Mouse (Mus musculus) heart, adult 9 months (tissue): ENCODE measurements around the gene Mosmo.

Experiments
- DNase-seq, 2 experiments: peaks; one replicate each; pipeline ENCODE4 v3.0.0; 2022; ENCODE audit warnings: low spot score in 2 of 2

Mosmo gene

GRCm38 (mm10) chr7:120677001-120677643 lies at the start of gene Mosmo:
Gene Mosmo (plus strand): TSS chr7:120677618.
- DNase-seq, result peak; percentile 53 to 63

- DNase-seq, result no peak
Observed at GRCm38 (mm10) chr7:120632518-120632917, 44.9 kb upstream of the Mosmo start.

- DNase-seq, result no peak
Observed at GRCm38 (mm10) chr7:120634301-120634700, 43.1 kb upstream of the Mosmo start.

- peak; percentile 78 to 85 for DNase-seq
Observed at GRCm38 (mm10) chr7:120634711-120635361, 42.6 kb upstream of the Mosmo start, which contains the start of gene Uqcrc2. Gene Uqcrc2 (plus strand): TSS chr7:120635176.

- no peak for DNase-seq
Observed at GRCm38 (mm10) chr7:120635362-120635781, 42.0 kb upstream of the Mosmo start.

- no peak for DNase-seq
Observed at GRCm38 (mm10) chr7:120635821-120636220, 41.6 kb upstream of the Mosmo start.

GRCm38 (mm10) chr7:120643217-120643616 lies 34.2 kb upstream of the Mosmo start:
- DNase-seq, result no peak

GRCm38 (mm10) chr7:120647849-120648248 lies 29.6 kb upstream of the Mosmo start:
- DNase-seq, result no peak

- DNase-seq, result no peak
Observed at GRCm38 (mm10) chr7:120662079-120662478, 15.3 kb upstream of the Mosmo start.

GRCm38 (mm10) chr7:120670153-120670875 lies 7.1 kb upstream of the Mosmo start, which contains the start of gene Pdzd9:
Gene Pdzd9 (minus strand): TSS chr7:120670343.
- peak; percentile 47 to 61 for DNase-seq

GRCm38 (mm10) chr7:120671271-120671670 lies 6.1 kb upstream of the Mosmo start:
- DNase-seq, result no peak

- peak; percentile 30 to 46 for DNase-seq
Observed at GRCm38 (mm10) chr7:120677764-120678531, 530 bp downstream of the Mosmo start.

- DNase-seq, result no peak
Observed at GRCm38 (mm10) chr7:120679023-120679422, 1.6 kb downstream of the Mosmo start.

GRCm38 (mm10) chr7:120682002-120682401 lies 4.6 kb downstream of the Mosmo start:
- no peak for DNase-seq

GRCm38 (mm10) chr7:120684731-120685161 lies 7.3 kb downstream of the Mosmo start:
- no peak for DNase-seq

GRCm38 (mm10) chr7:120685227-120685626 lies 7.8 kb downstream of the Mosmo start:
- DNase-seq, result no peak

GRCm38 (mm10) chr7:120690634-120691033 lies 13.2 kb downstream of the Mosmo start:
- DNase-seq, result no peak

GRCm38 (mm10) chr7:120693831-120694375 lies 16.5 kb downstream of the Mosmo start:
- DNase-seq, result no peak

- no peak for DNase-seq
Observed at GRCm38 (mm10) chr7:120695196-120695595, 17.8 kb downstream of the Mosmo start.

- no peak for DNase-seq
Observed at GRCm38 (mm10) chr7:120695641-120696040, 18.2 kb downstream of the Mosmo start.

GRCm38 (mm10) chr7:120696331-120696730 lies 18.9 kb downstream of the Mosmo start:
- no peak for DNase-seq
